Mouse (Mus musculus): ENCODE measurements around the gene Npdc1.
A peak's percentile ranks its signal among the peaks of the same experiment; 100 is the strongest.

Npdc1 gene

GRCm38 (mm10) chr2:25430395-25431233 is 31.5 kb downstream of the Npdc1 start:
- DNase-seq (ENCODE audit: low read depth, low spot score) = no peak

- no peak for DNase-seq (ENCODE audit: low read depth, low spot score)
Observed at GRCm38 (mm10) chr2:25431308-25431855, 32.2 kb downstream of the Npdc1 start.

- no peak for DNase-seq (ENCODE audit: low read depth, low spot score)
Observed at GRCm38 (mm10) chr2:25432326-25433098, 33.4 kb downstream of the Npdc1 start.

- DNase-seq (ENCODE audit: low read depth, low spot score) = no peak
Observed at GRCm38 (mm10) chr2:25433101-25433500, 34.0 kb downstream of the Npdc1 start.

GRCm38 (mm10) chr2:25434292-25434691 is 35.1 kb downstream of the Npdc1 start:
- no peak for DNase-seq (ENCODE audit: low read depth, low spot score)

- no peak for DNase-seq (ENCODE audit: low read depth, low spot score)
Observed at GRCm38 (mm10) chr2:25436286-25436820, 37.2 kb downstream of the Npdc1 start.

- no peak for DNase-seq (ENCODE audit: low read depth, low spot score)
Observed at GRCm38 (mm10) chr2:25441067-25441466, 41.9 kb downstream of the Npdc1 start.

GRCm38 (mm10) chr2:25442682-25443081 is 43.5 kb downstream of the Npdc1 start:
- DNase-seq (ENCODE audit: low read depth, low spot score) = no peak

- DNase-seq (ENCODE audit: low read depth, low spot score) = no peak
Observed at GRCm38 (mm10) chr2:25450853-25451647, 51.9 kb downstream of the Npdc1 start.

GRCm38 (mm10) chr2:25452951-25453350 is 53.8 kb downstream of the Npdc1 start:
- DNase-seq (ENCODE audit: low read depth, low spot score) = no peak

- peak; percentile 67 for DNase-seq (ENCODE audit: low read depth, low spot score)
Observed at GRCm38 (mm10) chr2:25456205-25456953, 57.2 kb downstream of the Npdc1 start, which contains the start of gene Clic3. Gene Clic3, plus strand, starts transcription at chr2:25456838.

- no peak for DNase-seq (ENCODE audit: low read depth, low spot score)
Observed at GRCm38 (mm10) chr2:25457022-25457896, 58.1 kb downstream of the Npdc1 start.

- no peak for DNase-seq (ENCODE audit: low read depth, low spot score)
Observed at GRCm38 (mm10) chr2:25458911-25459310, 59.8 kb downstream of the Npdc1 start.
